ENCODE assay signal across 11 mouse cellular contexts in the genomic region with DNA sequence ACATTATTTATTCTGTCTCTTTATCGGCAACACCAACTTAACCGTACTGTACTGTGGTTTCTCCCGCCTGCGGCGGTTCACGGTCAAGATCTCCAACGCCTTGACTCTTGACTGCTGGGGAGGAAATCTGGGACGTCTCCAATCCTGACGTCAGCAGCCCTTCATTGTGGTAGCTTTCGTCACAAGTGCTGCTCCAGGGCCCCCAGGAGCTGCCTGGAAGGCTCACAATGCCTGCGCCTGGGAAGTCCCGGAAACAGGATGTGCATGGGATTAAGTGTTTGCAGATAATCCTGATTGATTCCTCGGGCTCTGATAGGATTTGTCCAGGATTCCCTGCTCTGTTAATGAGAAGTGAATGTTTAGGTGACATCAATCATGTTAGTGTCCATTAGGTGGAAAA.
DNase-seq lines count a peak whose midpoint lies in the region; ATAC-seq lines count a peak whose summit lies in the region.
"Had no signal": no experiment of that assay in that cellular context is flagged by ENCODE, and none has a peak within 500 bp of the region (broad histone marks: within the 10 kb centered on the region; RNA-seq: fewer than 3 reads in every experiment).

No protein-coding gene starts in this region.

- no peak for ATAC-seq in forebrain, embryonic 13.5 days
- ATAC-seq in megakaryocyte-erythroid progenitor cell, adult 5-6 weeks (replicated peaks; ENCODE audit: low FRiP score, low TSS enrichment, poor library complexity, severe bottlenecking): no peak

- H3K9me3 ChIP-seq in embryonic facial prominence, embryonic 10.5 days: no peaks in the 10 kb centered on the region
- no peaks in the 10 kb centered on the region for H3K9me3 ChIP-seq in forebrain, embryonic 13.5 days (replicated peaks)
- H3K9me3 ChIP-seq: hindbrain, embryonic 15.5 days; liver, embryonic 13.5 days had no signal

- no peaks in the 10 kb centered on the region for H3K36me3 ChIP-seq in embryonic facial prominence, embryonic 10.5 days (replicated peaks)
- H3K36me3 ChIP-seq in forebrain, embryonic 13.5 days (ENCODE audit: poor library complexity, severe bottlenecking): no peaks in the 10 kb centered on the region
- H3K36me3 ChIP-seq: hindbrain, embryonic 15.5 days; liver, embryonic 13.5 days had no signal

- WGBS in embryonic facial prominence, embryonic 10.5 days: 61% methylated on average over 13 of the region's 13 CpGs
- WGBS in forebrain, embryonic 13.5 days: 54% methylated on average over 13 of the region's 13 CpGs

- H3K9ac ChIP-seq in forebrain, embryonic 13.5 days: no peak overlapping the region
- H3K9ac ChIP-seq: hindbrain, embryonic 15.5 days; liver, embryonic 13.5 days had no signal

- no peaks in the 10 kb centered on the region for H3K27me3 ChIP-seq in embryonic facial prominence, embryonic 10.5 days (replicated peaks; ENCODE audit: low read depth, poor library complexity, severe bottlenecking)
- H3K27me3 ChIP-seq in forebrain, embryonic 13.5 days: no peaks in the 10 kb centered on the region
- H3K27me3 ChIP-seq: hindbrain, embryonic 15.5 days; liver, embryonic 13.5 days had no signal

- no peak overlapping the region for H3K4me3 ChIP-seq in embryonic facial prominence, embryonic 10.5 days
- H3K4me3 ChIP-seq in forebrain, embryonic 13.5 days: no peak overlapping the region
- H3K4me3 ChIP-seq: hindbrain, embryonic 15.5 days; liver, embryonic 13.5 days had no signal

- H3K27ac ChIP-seq in embryonic facial prominence, embryonic 10.5 days (replicated peaks): peak overlapping the region; percentile 52; the same call in 1 of the 2 replicates
- no peak overlapping the region for H3K27ac ChIP-seq in forebrain, embryonic 13.5 days
- H3K27ac ChIP-seq: hindbrain, embryonic 15.5 days; liver, embryonic 13.5 days had no signal

- DNase-seq in ovary, adult 18-20 months (ENCODE audit: low spot score): peak; percentile 31
- DNase-seq in ovary, postnatal 14 days (ENCODE audit: low spot score): no peak
- no peak for DNase-seq in embryonic facial prominence, embryonic 10.5 days (ENCODE audit: low spot score)
- peak; percentile 52 to 63 for DNase-seq in kidney, postnatal 4 days
- peak; percentile 64 for DNase-seq in retina, postnatal 1 day
- no peak for DNase-seq in thymus, adult 18-20 months
- DNase-seq: cerebellum, adult 9-10 months; liver, embryonic 13.5 days had no signal

- no peak overlapping the region for H3K4me2 ChIP-seq in forebrain, embryonic 13.5 days
- H3K4me2 ChIP-seq: hindbrain, embryonic 15.5 days; liver, embryonic 13.5 days had no signal

- peaks cover 24% of the 10 kb centered on the region for H3K4me1 ChIP-seq in embryonic facial prominence, embryonic 10.5 days
- H3K4me1 ChIP-seq in forebrain, embryonic 13.5 days: no peaks in the 10 kb centered on the region
- H3K4me1 ChIP-seq: hindbrain, embryonic 15.5 days; liver, embryonic 13.5 days had no signal

Comparison
In these comparisons a context has a peak if more than half of its experiments do, and no peak if none do; other contexts are left out.
1. DNase-seq: peak in ovary, adult 18-20 months (single experiment), kidney, postnatal 4 days (2 of 2) and retina, postnatal 1 day (single experiment); none in ovary, postnatal 14 days (single experiment), embryonic facial prominence, embryonic 10.5 days (single experiment) and thymus, adult 18-20 months (0 of 2).